Mouse (Mus musculus): ENCODE measurements at regions not wholly inside any gene's neighbourhood (a gene's known extent, or its start where the extent isn't known, plus 50 kb on each side); places are given as distances from the start of the nearest gene placed in this dataset.

DNA sequence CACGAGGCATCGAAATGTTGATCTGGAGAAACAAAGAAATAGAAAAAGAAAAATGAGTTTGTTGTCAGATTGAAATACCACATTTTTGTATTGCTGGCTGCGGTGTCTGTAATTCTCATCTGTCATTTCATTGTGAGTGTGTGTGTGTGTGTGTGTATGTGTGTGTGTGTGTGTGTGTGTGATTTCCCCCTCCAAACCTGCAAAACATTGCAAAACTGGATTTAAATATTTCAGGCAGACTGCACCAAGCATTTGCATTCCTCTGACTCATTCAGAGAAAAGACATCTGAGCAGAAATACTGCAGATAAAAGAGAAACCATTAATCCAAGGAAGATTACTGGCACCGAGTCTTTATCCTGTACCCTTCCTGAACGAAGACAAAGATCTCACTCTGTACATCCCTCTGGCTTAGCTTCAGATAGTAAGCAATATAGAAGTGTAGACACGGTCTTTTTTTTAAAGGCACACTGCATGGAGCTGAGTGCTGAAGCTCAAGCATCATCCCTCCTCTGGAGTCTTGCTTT lies 196.1 kb downstream of the Tmem38b start:
- peaks cover 13% of the 10 kb centered on the region for H3K4me1 ChIP-seq (replicated peaks; ENCODE audit: control insufficient read depth, insufficient read depth, low read length)
- H3K4me3 ChIP-seq (replicated peaks; ENCODE audit: low read length): no peak overlapping the region
- H3K27ac ChIP-seq (ENCODE audit: low read length): peak overlapping the region; percentile 54
- H3K9me3 ChIP-seq (ENCODE audit: control insufficient read depth, low read length): no peaks in the 10 kb centered on the region
- H3K27me3 ChIP-seq (replicated peaks; ENCODE audit: control insufficient read depth, insufficient read depth, low read length): no peaks in the 10 kb centered on the region
- ATAC-seq: peak; percentile 51
- H3K36me3 ChIP-seq (ENCODE audit: control insufficient read depth, insufficient read depth): no peaks in the 10 kb centered on the region
- 8% methylated on average over 6 of the region's 6 CpGs for WGBS
- H3K9ac ChIP-seq (replicated peaks; ENCODE audit: low read depth, low read length): peak overlapping the region; percentile 35
- H3K4me2 ChIP-seq (ENCODE audit: low read length): peak overlapping the region; percentile 33

DNA sequence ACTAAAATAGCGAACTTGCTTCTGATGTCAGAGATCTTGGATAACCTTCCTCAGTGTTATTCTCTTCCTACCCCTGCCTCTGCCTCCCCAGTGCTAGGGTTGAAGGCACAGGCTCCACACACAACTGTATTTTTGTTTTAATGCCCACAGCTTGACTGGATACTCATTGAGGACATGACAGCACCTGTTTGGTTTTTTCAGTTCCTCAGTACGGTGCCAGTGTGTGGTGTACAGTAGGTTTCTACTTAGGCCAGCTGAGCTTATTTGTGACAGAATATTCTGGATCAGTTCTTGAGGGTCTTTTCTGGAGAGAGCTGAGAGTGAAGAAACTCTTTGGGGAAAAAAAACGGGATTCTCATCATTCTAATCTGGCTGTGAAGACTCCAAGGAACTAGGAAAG lies 201.1 kb downstream of the Tmem38b start:
- Histone ChIP-seq H3K4me2 (ENCODE audit: low read length) (no peak overlapping the region), H3K4me3 (replicated peaks; ENCODE audit: low read length) (no peak overlapping the region), H3K4me1 (replicated peaks; ENCODE audit: control insufficient read depth, insufficient read depth, low read length) (peaks cover 23% of the 10 kb centered on the region), H3K36me3 (ENCODE audit: control insufficient read depth, insufficient read depth) (no peaks in the 10 kb centered on the region), H3K9me3 (ENCODE audit: control insufficient read depth, low read length) (no peaks in the 10 kb centered on the region), H3K27ac (ENCODE audit: low read length) (no peak overlapping the region), H3K9ac (replicated peaks; ENCODE audit: low read depth, low read length) (no peak overlapping the region), H3K27me3 (replicated peaks; ENCODE audit: control insufficient read depth, insufficient read depth, low read length) (no peaks in the 10 kb centered on the region)
- ATAC-seq: no peak
- WGBS: 77% methylated on average over 3 of the region's 3 CpGs

DNA sequence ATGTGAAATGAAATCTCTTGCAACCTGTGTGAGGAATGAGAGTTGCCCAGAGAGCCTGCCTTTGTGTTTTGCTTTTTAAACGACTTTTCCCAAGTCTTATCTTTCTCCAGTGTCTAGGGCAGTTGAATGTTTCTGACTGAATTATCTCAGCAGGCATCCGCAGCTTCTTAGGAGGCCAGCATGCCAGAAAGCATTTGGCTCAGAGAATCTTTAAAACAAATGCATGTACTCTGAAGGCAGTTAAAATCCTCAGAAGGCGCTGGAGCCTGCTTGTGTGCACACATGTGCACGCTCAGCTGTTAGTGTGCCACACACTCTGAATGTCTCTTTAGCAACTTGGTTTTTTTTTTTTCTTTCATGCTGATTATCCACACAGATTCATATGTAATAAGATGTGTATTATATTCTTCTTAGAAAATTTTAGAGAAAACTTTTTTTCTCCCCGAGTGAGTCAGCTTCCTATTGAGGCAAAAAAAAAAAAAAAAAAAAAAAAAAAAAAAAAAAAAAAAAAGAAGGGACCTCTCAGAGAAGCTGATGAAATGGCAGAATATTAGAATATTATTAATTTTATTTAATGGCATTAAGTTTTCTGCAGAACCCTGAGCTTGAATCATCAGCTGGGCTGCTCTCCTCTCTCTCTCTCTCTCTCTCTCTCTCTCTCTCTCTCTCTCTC lies 201.9 kb downstream of the Tmem38b start:
- H3K27ac ChIP-seq (ENCODE audit: low read length): no peak overlapping the region
- H3K4me2 ChIP-seq (ENCODE audit: low read length): no peak overlapping the region
- 13% methylated on average over 5 of the region's 5 CpGs for WGBS
- peaks cover 27% of the 10 kb centered on the region for H3K4me1 ChIP-seq (replicated peaks; ENCODE audit: control insufficient read depth, insufficient read depth, low read length)
- H3K36me3 ChIP-seq (ENCODE audit: control insufficient read depth, insufficient read depth): no peaks in the 10 kb centered on the region
- H3K9me3 ChIP-seq (ENCODE audit: control insufficient read depth, low read length): no peaks in the 10 kb centered on the region
- no peaks in the 10 kb centered on the region for H3K27me3 ChIP-seq (replicated peaks; ENCODE audit: control insufficient read depth, insufficient read depth, low read length)
- no peak overlapping the region for H3K4me3 ChIP-seq (replicated peaks; ENCODE audit: low read length)
- no peak overlapping the region for H3K9ac ChIP-seq (replicated peaks; ENCODE audit: low read depth, low read length)
- no peak for ATAC-seq

DNA sequence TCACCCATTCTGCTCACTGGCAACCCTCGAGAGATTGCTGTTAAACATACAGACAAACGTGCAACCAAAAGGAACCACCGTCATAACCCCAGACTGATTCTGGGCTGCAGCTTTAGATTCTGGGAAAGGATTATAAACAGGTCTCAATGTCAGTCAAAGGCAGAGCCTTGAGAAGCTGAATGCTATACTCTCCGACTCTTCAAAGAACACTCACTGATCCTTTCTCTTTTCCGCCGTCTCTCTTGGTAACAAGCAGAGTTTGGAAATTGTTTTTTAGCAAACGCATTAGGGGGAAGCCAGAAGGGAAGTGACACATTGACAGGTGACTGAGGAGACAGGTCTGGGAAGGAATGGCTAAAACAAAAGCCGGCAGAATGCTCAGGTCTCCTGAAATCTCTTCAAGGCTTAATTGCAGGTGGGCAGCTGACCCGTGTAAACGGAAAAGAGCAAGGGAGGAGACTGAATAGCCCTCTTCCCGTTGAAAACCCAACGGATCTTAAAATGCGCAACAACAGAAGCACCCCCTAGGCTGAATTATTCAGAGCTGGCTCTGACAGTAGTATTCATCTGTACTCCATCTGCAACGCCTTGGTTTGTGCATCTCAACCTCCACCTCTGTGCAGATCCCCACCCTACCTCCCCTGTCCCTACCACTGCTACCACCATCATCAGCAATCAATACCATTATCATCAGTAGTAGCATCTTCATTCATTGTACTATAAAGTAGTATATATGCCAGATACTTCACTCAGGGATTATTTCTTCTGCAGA lies 219.6 kb downstream of the Tmem38b start:
- Histone ChIP-seq H3K9me3 (ENCODE audit: control insufficient read depth, low read length) (no peaks in the 10 kb centered on the region), H3K4me2 (ENCODE audit: low read length) (peak overlapping the region; percentile 15; the same call in 1 of the 2 replicates), H3K4me1 (replicated peaks; ENCODE audit: control insufficient read depth, insufficient read depth, low read length) (peaks cover 4% of the 10 kb centered on the region; the same call in 1 of the 2 replicates), H3K4me3 (replicated peaks; ENCODE audit: low read length) (no peak overlapping the region), H3K27ac (ENCODE audit: low read length) (no peak overlapping the region), H3K27me3 (replicated peaks; ENCODE audit: control insufficient read depth, insufficient read depth, low read length) (no peaks in the 10 kb centered on the region), H3K36me3 (ENCODE audit: control insufficient read depth, insufficient read depth) (no peaks in the 10 kb centered on the region), H3K9ac (replicated peaks; ENCODE audit: low read depth, low read length) (no peak overlapping the region)
- WGBS: 18% methylated on average over 14 of the region's 14 CpGs
- no peak for ATAC-seq

DNA sequence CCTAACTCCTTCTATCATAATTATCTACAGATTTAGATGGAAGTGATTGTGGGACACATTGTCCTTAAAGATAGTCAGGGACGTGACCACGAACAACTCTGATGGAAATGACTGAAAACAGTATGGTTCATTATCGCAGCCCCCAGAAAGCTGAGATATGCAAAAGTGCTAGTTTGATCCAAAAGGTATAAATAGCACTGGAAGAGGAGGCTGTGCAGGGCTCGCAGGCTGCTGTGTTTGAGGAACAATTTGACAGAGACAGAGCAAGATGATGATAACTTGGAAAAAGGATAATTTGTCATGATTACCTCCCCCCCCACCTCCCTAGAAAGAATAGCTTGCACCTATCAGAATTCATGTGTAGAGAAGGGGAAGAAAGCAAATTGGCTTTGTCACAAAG lies 238.5 kb downstream of the Tmem38b start:
- no peaks in the 10 kb centered on the region for H3K9me3 ChIP-seq (ENCODE audit: control insufficient read depth, low read length)
- no peak for ATAC-seq
- H3K4me2 ChIP-seq (ENCODE audit: low read length): no peak overlapping the region
- H3K4me1 ChIP-seq (replicated peaks; ENCODE audit: control insufficient read depth, insufficient read depth, low read length): 0 out of 2 replicates have a peak, but pooled peaks cover 4% of the 10 kb centered on the region
- no peaks in the 10 kb centered on the region for H3K36me3 ChIP-seq (ENCODE audit: control insufficient read depth, insufficient read depth)
- no peaks in the 10 kb centered on the region for H3K27me3 ChIP-seq (replicated peaks; ENCODE audit: control insufficient read depth, insufficient read depth, low read length)
- 75% methylated on average over 4 of the region's 4 CpGs for WGBS
- no peak overlapping the region for H3K27ac ChIP-seq (ENCODE audit: low read length)
- H3K9ac ChIP-seq (replicated peaks; ENCODE audit: low read depth, low read length): no peak overlapping the region
- H3K4me3 ChIP-seq (replicated peaks; ENCODE audit: low read length): no peak overlapping the region

DNA sequence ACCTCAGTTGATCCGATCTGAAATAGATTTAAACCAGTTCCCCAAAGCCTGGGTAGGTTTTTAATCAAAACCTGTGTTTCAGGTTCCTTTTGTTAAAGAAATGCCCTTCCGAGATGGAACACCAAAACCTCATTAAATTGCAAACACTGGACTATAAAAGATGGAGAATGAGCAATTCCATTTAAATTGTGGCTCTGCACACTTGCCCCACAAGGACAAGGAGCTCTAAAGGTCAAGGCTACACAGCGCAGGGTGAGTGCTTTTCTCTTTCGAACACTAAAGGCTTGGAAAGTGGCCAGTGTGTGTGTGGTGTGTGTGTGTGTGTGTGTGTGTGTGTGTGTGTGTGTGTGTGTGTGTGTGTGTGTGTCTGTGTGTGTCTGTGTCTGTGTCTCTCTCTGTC lies 246.1 kb downstream of the Tmem38b start:
- no peaks in the 10 kb centered on the region for H3K27me3 ChIP-seq (replicated peaks; ENCODE audit: control insufficient read depth, insufficient read depth, low read length)

DNA sequence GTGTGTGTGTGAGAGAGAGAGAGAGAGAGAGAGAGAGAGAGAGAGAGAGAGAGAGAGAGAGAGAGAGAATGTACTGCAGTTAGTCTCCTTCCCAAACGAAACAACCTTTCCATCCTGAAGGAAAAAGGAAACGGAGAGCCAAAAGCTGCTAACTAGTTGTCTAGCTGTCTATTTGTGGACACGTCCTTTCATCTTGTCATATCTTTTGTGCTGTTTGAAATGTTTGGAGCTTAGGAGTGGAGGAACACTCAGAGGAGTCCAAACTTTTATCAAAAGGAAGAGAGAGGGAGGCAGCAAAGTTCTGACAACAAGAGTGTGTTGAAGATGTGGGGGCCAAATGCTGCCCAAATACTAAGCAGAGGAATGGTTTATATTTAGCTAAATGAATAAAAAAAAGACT lies 246.6 kb downstream of the Tmem38b start:
- 0 out of 2 replicates have a peak, but pooled peaks have one; percentile 17 for ATAC-seq
- no peaks in the 10 kb centered on the region for H3K27me3 ChIP-seq (replicated peaks; ENCODE audit: control insufficient read depth, insufficient read depth, low read length)

More for the DNA sequence above, 246.1 kb downstream of the Tmem38b start:
- Histone ChIP-seq H3K36me3 (ENCODE audit: control insufficient read depth, insufficient read depth) (no peaks in the 10 kb centered on the region), H3K9me3 (ENCODE audit: control insufficient read depth, low read length) (no peaks in the 10 kb centered on the region), H3K9ac (replicated peaks; ENCODE audit: low read depth, low read length) (no peak overlapping the region), H3K4me1 (replicated peaks; ENCODE audit: control insufficient read depth, insufficient read depth, low read length) (peaks cover 14% of the 10 kb centered on the region), H3K4me3 (replicated peaks; ENCODE audit: low read length) (no peak overlapping the region), H3K4me2 (ENCODE audit: low read length) (no peak overlapping the region), H3K27ac (ENCODE audit: low read length) (no peak overlapping the region)
- WGBS: 16% methylated on average over 4 of the region's 4 CpGs
- no peak for ATAC-seq

DNA sequence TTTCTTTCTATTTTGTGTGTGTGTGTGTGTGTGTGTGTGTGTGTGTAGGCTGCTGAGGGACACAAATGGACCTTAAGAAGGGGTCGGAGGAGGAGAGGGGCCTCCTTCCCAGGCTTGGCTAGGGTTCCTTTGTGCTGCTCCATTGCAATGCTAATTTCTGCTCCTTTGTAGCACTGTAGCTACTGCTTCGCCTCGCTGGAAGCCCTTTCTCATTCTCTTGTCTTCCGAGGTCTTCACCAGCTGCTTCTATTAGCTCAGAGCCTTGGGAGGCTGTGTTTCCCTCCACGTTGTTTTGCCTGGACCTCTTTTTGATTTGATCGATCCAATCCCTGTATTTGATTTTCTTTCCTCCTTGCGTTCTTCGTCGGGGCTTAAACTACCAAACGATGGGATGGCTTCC lies 247.1 kb downstream of the Tmem38b start:
- Histone ChIP-seq H3K27ac (ENCODE audit: low read length) (peak overlapping the region; percentile 35; the same call in 1 of the 2 replicates), H3K27me3 (replicated peaks; ENCODE audit: control insufficient read depth, insufficient read depth, low read length) (no peaks in the 10 kb centered on the region), H3K4me3 (replicated peaks; ENCODE audit: low read length) (no peak overlapping the region), H3K4me2 (ENCODE audit: low read length) (peak overlapping the region; percentile 37), H3K36me3 (ENCODE audit: control insufficient read depth, insufficient read depth) (no peaks in the 10 kb centered on the region), H3K9ac (replicated peaks; ENCODE audit: low read depth, low read length) (no peak overlapping the region; the same call in 1 of the 2 replicates), H3K9me3 (ENCODE audit: control insufficient read depth, low read length) (no peaks in the 10 kb centered on the region), H3K4me1 (replicated peaks; ENCODE audit: control insufficient read depth, insufficient read depth, low read length) (peaks cover 14% of the 10 kb centered on the region)
- peak; percentile 84 for ATAC-seq
- WGBS: 3% methylated on average over 10 of the region's 10 CpGs

More for the DNA sequence above, 246.6 kb downstream of the Tmem38b start:
- peaks cover 14% of the 10 kb centered on the region for H3K4me1 ChIP-seq (replicated peaks; ENCODE audit: control insufficient read depth, insufficient read depth, low read length)
- no peak overlapping the region for H3K27ac ChIP-seq (ENCODE audit: low read length)
- H3K36me3 ChIP-seq (ENCODE audit: control insufficient read depth, insufficient read depth): no peaks in the 10 kb centered on the region
- WGBS: 10% methylated on average over 3 of the region's 3 CpGs
- no peaks in the 10 kb centered on the region for H3K9me3 ChIP-seq (ENCODE audit: control insufficient read depth, low read length)
- H3K4me2 ChIP-seq (ENCODE audit: low read length): no peak overlapping the region
- H3K4me3 ChIP-seq (replicated peaks; ENCODE audit: low read length): no peak overlapping the region
- H3K9ac ChIP-seq (replicated peaks; ENCODE audit: low read depth, low read length): no peak overlapping the region

DNA sequence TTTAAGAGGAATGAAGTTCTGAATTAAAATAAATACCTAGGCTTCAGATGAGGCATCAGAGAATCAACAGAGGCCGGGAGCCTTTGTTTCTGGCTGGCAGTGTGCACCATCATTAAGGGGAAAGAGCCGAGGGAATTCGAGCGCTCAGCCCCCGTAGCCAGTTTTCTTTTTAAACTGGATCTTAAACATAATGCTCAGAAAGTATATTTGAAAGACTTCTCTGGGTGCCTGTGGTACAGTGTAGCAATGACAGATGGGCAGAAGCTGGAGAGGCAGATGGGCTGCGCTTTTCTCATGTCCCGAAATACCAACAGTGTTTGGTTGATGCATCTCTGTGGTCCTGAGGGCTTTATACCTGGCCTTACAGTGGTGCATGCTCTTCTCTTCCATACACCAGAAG lies 247.6 kb downstream of the Tmem38b start:
- ATAC-seq: peak; percentile 58
- Histone ChIP-seq H3K4me3 (replicated peaks; ENCODE audit: low read length) (no peak overlapping the region), H3K9me3 (ENCODE audit: control insufficient read depth, low read length) (no peaks in the 10 kb centered on the region), H3K9ac (replicated peaks; ENCODE audit: low read depth, low read length) (no peak overlapping the region), H3K36me3 (ENCODE audit: control insufficient read depth, insufficient read depth) (no peaks in the 10 kb centered on the region), H3K27ac (ENCODE audit: low read length) (no peak overlapping the region), H3K4me1 (replicated peaks; ENCODE audit: control insufficient read depth, insufficient read depth, low read length) (peaks cover 14% of the 10 kb centered on the region), H3K4me2 (ENCODE audit: low read length) (no peak overlapping the region), H3K27me3 (replicated peaks; ENCODE audit: control insufficient read depth, insufficient read depth, low read length) (no peaks in the 10 kb centered on the region)
- 23% methylated on average over 7 of the region's 7 CpGs for WGBS

All from forebrain, embryonic 16.5 days (tissue).